Mouse (Mus musculus) urinary bladder, postnatal 0 days (tissue): ENCODE data around the gene Tnrc6b. TPM values are rescaled to one million over a fixed set of nuclear protein-coding genes. Genes with fewer than 3 reads are reported as not detected.

Source experiments
- microRNA-seq: library from miRNA; unstranded; fragments of <30 nt; microRNA quantifications from one replicate; pipeline ENCODE4, GENCODE M21; 2016
- polyA plus RNA-seq: library from polyadenylated mRNA; unstranded; fragments of >200 nt; fragmentation: Nextera tagmentation; extraction: Ambion mirVana; gene quantifications from 2 replicates; pipeline ENCODE4 v1.2.1, GENCODE M21; 2015

Tnrc6b gene
- polyA plus RNA-seq: 9.8 TPM in 2 replicates

GRCm38 (mm10) chr15:80710608-80711363, at the start of gene Tnrc6b:
Gene Tnrc6b (plus strand): TSS chr15:80711313.

GRCm38 (mm10) chr15:80671295-80672252, 39.5 kb upstream of the Tnrc6b start, which contains the start of gene Fam83f:
Gene Fam83f (plus strand): TSS chr15:80671847.

GRCm38 (mm10) chr15:80948145-80949135, 237.3 kb downstream of the Tnrc6b start, which contains the start of gene Adsl:
Gene Adsl (plus strand): TSS chr15:80948490.

GRCm38 (mm10) chr15:80977620-80978334, 266.7 kb downstream of the Tnrc6b start, which contains the start of gene Sgsm3:
Gene Sgsm3 (plus strand): TSS chr15:80977765.

Small RNAs within 50 kb of the gene (microRNA-seq; reads per million reads assigned to microRNA genes)
- 5.3 reads per million, percentile 11 among the genes with 10 or more reads in this experiment for gene Mir5113

Other genes starting within 250 kb of the Tnrc6b start
- not detected in 2 replicates for gene Enthd1, start 146.2 kb upstream of the Tnrc6b start, polyA plus RNA-seq
- gene Grap2, start 138.7 kb upstream of the Tnrc6b start, polyA plus RNA-seq: 0.12 and 0.88 TPM in 2 replicates
- gene Fam83f, start 39.5 kb upstream of the Tnrc6b start, polyA plus RNA-seq: 11.6 and 13.8 TPM in 2 replicates
- gene Adsl, start 237.2 kb downstream of the Tnrc6b start, polyA plus RNA-seq: 95.8 and 100 TPM in 2 replicates